Mouse (Mus musculus) heart, embryonic 13.5 days (tissue): ENCODE measurements at regions not wholly inside any gene's neighbourhood (a gene's known extent, or its start where the extent isn't known, plus 50 kb on each side); places are given as distances from the start of the nearest gene placed in this dataset.

Experiments
- ATAC-seq: fragments of 200-750 bp; cut with Nextera tagmentation; 2 replicates; pipeline ENCODE4 v1.8.0; 2017; ENCODE audit warnings: moderate TSS enrichment; ENCODE audit not compliant: insufficient number of reproducible peaks, low FRiP score, low TSS enrichment; ENCODE audit errors: extremely low read depth
- H3K27ac ChIP-seq: fragments of 300-500 bp; sonication (generic); replicated peaks from 2 replicates; pipeline ENCODE4 v1.5.1; 2015; ENCODE audit warnings: moderate library complexity, mild to moderate bottlenecking, inconsistent platforms
- H3K27me3 ChIP-seq: fragments of 300-500 bp; sonication (generic); replicated peaks from 2 replicates; pipeline ENCODE4 v1.6.1; 2015; ENCODE audit warnings: mild to moderate bottlenecking, inconsistent platforms
- H3K36me3 ChIP-seq: fragments of 300-500 bp; sonication (generic); 2 replicates; pipeline ENCODE4 v1.6.1; 2015; ENCODE audit warnings: mild to moderate bottlenecking, inconsistent platforms
- H3K4me1 ChIP-seq: fragments of 300-500 bp; sonication (generic); 2 replicates; pipeline ENCODE4 v1.6.1; 2015; ENCODE audit warnings: inconsistent platforms
- H3K4me2 ChIP-seq: fragments of 300-500 bp; sonication (generic); 2 replicates; pipeline ENCODE4 v1.6.1; 2015; ENCODE audit warnings: inconsistent platforms, mild to moderate bottlenecking, moderate library complexity
- H3K4me3 ChIP-seq: fragments of 300-500 bp; sonication (generic); 2 replicates; pipeline ENCODE4 v1.5.1; 2015; ENCODE audit warnings: moderate library complexity, mild to moderate bottlenecking, inconsistent platforms
- H3K9ac ChIP-seq: fragments of 300-500 bp; sonication (generic); 2 replicates; pipeline ENCODE4 v1.6.1; 2015; ENCODE audit warnings: inconsistent platforms, mild to moderate bottlenecking, moderate library complexity
- H3K9me3 ChIP-seq: fragments of 300-500 bp; sonication (generic); 2 replicates; pipeline ENCODE4 v1.6.1; 2016; ENCODE audit warnings: inconsistent platforms
- WGBS: fragments of 180-500 bp; shearing (Covaris S2); methylation state at CpG from one replicate; pipeline ENCODE4 v1.1.7; 2015; ENCODE audit warnings: mixed read lengths; 5-methylcytosine and 5-hydroxymethylcytosine counted together

- H3K4me2 ChIP-seq: no peak overlapping the region
- H3K9ac ChIP-seq: no peak overlapping the region
- ATAC-seq: no peak
- peaks cover 2% of the 10 kb centered on the region; the same call in 1 of the 2 replicates for H3K27me3 ChIP-seq
- peaks cover 26% of the 10 kb centered on the region for H3K4me1 ChIP-seq
- no peaks in the 10 kb centered on the region for H3K9me3 ChIP-seq
- no peak overlapping the region for H3K4me3 ChIP-seq
- no peaks in the 10 kb centered on the region for H3K36me3 ChIP-seq
- peak overlapping the region; percentile 45; the same call in 1 of the 2 replicates for H3K27ac ChIP-seq
- WGBS: 31% methylated on average over 3 of the region's 3 CpGs
Measured at GRCm38 (mm10) chr4:125882531-125882930, 141.8 kb upstream of the Csf3r start.

GRCm38 (mm10) chr4:125890510-125890909 lies 133.8 kb upstream of the Csf3r start:
- 55% methylated on average over 4 of the region's 4 CpGs for WGBS
- Histone ChIP-seq H3K27me3 (0 out of 2 replicates have a peak, but pooled peaks cover 4% of the 10 kb centered on the region), H3K27ac (no peak overlapping the region), H3K36me3 (no peaks in the 10 kb centered on the region), H3K4me3 (no peak overlapping the region), H3K9me3 (no peaks in the 10 kb centered on the region), H3K4me2 (no peak overlapping the region), H3K9ac (no peak overlapping the region), H3K4me1 (peaks cover 13% of the 10 kb centered on the region)
- no peak for ATAC-seq

GRCm38 (mm10) chr4:125893139-125893538 lies 131.2 kb upstream of the Csf3r start:
- Histone ChIP-seq H3K9ac (no peak overlapping the region), H3K27me3 (0 out of 2 replicates have a peak, but pooled peaks cover 4% of the 10 kb centered on the region), H3K36me3 (no peaks in the 10 kb centered on the region), H3K4me3 (no peak overlapping the region), H3K9me3 (no peaks in the 10 kb centered on the region), H3K27ac (no peak overlapping the region), H3K4me1 (peaks cover 29% of the 10 kb centered on the region), H3K4me2 (no peak overlapping the region)
- WGBS: 74% methylated on average over 6 of the region's 6 CpGs
- ATAC-seq: peak; percentile 33; the same call in 1 of the 2 replicates

- 44% methylated on average over 2 of the region's 2 CpGs for WGBS
- peaks cover 38% of the 10 kb centered on the region for H3K4me1 ChIP-seq
- H3K9me3 ChIP-seq: no peaks in the 10 kb centered on the region
- ATAC-seq: no peak
- no peak overlapping the region for H3K4me3 ChIP-seq
- H3K36me3 ChIP-seq: no peaks in the 10 kb centered on the region
- H3K27ac ChIP-seq: no peak overlapping the region
- H3K9ac ChIP-seq: no peak overlapping the region
- no peaks in the 10 kb centered on the region for H3K27me3 ChIP-seq
- H3K4me2 ChIP-seq: no peak overlapping the region
Measured at GRCm38 (mm10) chr4:125897707-125898106, 126.6 kb upstream of the Csf3r start.

- Histone ChIP-seq H3K9me3 (no peaks in the 10 kb centered on the region), H3K27me3 (no peaks in the 10 kb centered on the region), H3K36me3 (no peaks in the 10 kb centered on the region), H3K4me3 (no peak overlapping the region), H3K4me2 (no peak overlapping the region), H3K4me1 (peaks cover 38% of the 10 kb centered on the region), H3K27ac (no peak overlapping the region), H3K9ac (no peak overlapping the region)
- WGBS: 54% methylated on average over 11 of the region's 11 CpGs
- no peak for ATAC-seq
Measured at GRCm38 (mm10) chr4:125898631-125899348, 125.6 kb upstream of the Csf3r start.

GRCm38 (mm10) chr4:125901546-125902276 lies 122.6 kb upstream of the Csf3r start:
- H3K36me3 ChIP-seq: no peaks in the 10 kb centered on the region
- H3K27ac ChIP-seq: no peak overlapping the region
- 62% methylated on average over 10 of the region's 10 CpGs for WGBS
- H3K4me3 ChIP-seq: no peak overlapping the region
- no peaks in the 10 kb centered on the region for H3K9me3 ChIP-seq
- no peak for ATAC-seq
- H3K4me1 ChIP-seq: peaks cover 21% of the 10 kb centered on the region
- no peak overlapping the region for H3K4me2 ChIP-seq
- H3K27me3 ChIP-seq: no peaks in the 10 kb centered on the region
- H3K9ac ChIP-seq: no peak overlapping the region

GRCm38 (mm10) chr4:125906296-125906695 lies 118.1 kb upstream of the Csf3r start:
- Histone ChIP-seq H3K4me1 (no peaks in the 10 kb centered on the region), H3K27ac (no peak overlapping the region), H3K36me3 (no peaks in the 10 kb centered on the region), H3K27me3 (peaks cover 24% of the 10 kb centered on the region), H3K4me2 (no peak overlapping the region), H3K9ac (no peak overlapping the region), H3K9me3 (no peaks in the 10 kb centered on the region), H3K4me3 (no peak overlapping the region)
- no peak for ATAC-seq
- WGBS: 79% methylated on average over 5 of the region's 5 CpGs

GRCm38 (mm10) chr4:125908901-125909300 lies 115.4 kb upstream of the Csf3r start:
- H3K4me2 ChIP-seq: no peak overlapping the region
- ATAC-seq: no peak
- no peaks in the 10 kb centered on the region for H3K9me3 ChIP-seq
- H3K4me1 ChIP-seq: no peaks in the 10 kb centered on the region
- H3K9ac ChIP-seq: no peak overlapping the region
- no peak overlapping the region for H3K27ac ChIP-seq
- no peak overlapping the region for H3K4me3 ChIP-seq
- 71% methylated on average over 8 of the region's 8 CpGs for WGBS
- H3K36me3 ChIP-seq: no peaks in the 10 kb centered on the region
- peaks cover 49% of the 10 kb centered on the region for H3K27me3 ChIP-seq

GRCm38 (mm10) chr4:125911541-125912270 lies 112.6 kb upstream of the Csf3r start:
- WGBS: 22% methylated on average over 24 of the region's 24 CpGs
- Histone ChIP-seq H3K4me3 (no peak overlapping the region), H3K9ac (no peak overlapping the region), H3K27me3 (peaks cover 56% of the 10 kb centered on the region), H3K36me3 (no peaks in the 10 kb centered on the region), H3K4me2 (no peak overlapping the region), H3K27ac (no peak overlapping the region), H3K9me3 (no peaks in the 10 kb centered on the region), H3K4me1 (peaks cover 4% of the 10 kb centered on the region; the same call in 1 of the 2 replicates)
- ATAC-seq: no peak

GRCm38 (mm10) chr4:125912444-125913049 lies 111.8 kb upstream of the Csf3r start:
- no peak overlapping the region for H3K9ac ChIP-seq
- no peak overlapping the region for H3K4me2 ChIP-seq
- peaks cover 62% of the 10 kb centered on the region for H3K27me3 ChIP-seq
- H3K9me3 ChIP-seq: no peaks in the 10 kb centered on the region
- no peak for ATAC-seq
- no peak overlapping the region for H3K27ac ChIP-seq
- peaks cover 4% of the 10 kb centered on the region; the same call in 1 of the 2 replicates for H3K4me1 ChIP-seq
- no peak overlapping the region for H3K4me3 ChIP-seq
- 23% methylated on average over 8 of the region's 8 CpGs for WGBS
- H3K36me3 ChIP-seq: no peaks in the 10 kb centered on the region

GRCm38 (mm10) chr4:125915166-125915565 lies 109.2 kb upstream of the Csf3r start:
- no peak for ATAC-seq
- 41% methylated on average over 8 of the region's 8 CpGs for WGBS

More at GRCm38 (mm10) chr4:125915166-125915565, 109.2 kb upstream of the Csf3r start:
- H3K27ac ChIP-seq: no peak overlapping the region
- no peak overlapping the region for H3K9ac ChIP-seq
- peaks cover 54% of the 10 kb centered on the region for H3K27me3 ChIP-seq
- H3K9me3 ChIP-seq: no peaks in the 10 kb centered on the region
- no peak overlapping the region for H3K4me2 ChIP-seq
- H3K4me3 ChIP-seq: no peak overlapping the region
- H3K36me3 ChIP-seq: no peaks in the 10 kb centered on the region
- peaks cover 4% of the 10 kb centered on the region; the same call in 1 of the 2 replicates for H3K4me1 ChIP-seq
